Mouse (Mus musculus): ENCODE data around the gene Notch3. TPM values are rescaled to one million over a fixed set of nuclear protein-coding genes. Genes with fewer than 3 reads are reported as not detected.

Notch3 gene
- polyA plus RNA-seq, 1 experiment: 1.5 TPM

GRCm38 (mm10) chr17:32201086-32201485 is 34.4 kb upstream of the Notch3 start:
- Histone ChIP-seq H3K36me3 (ENCODE audit: control insufficient read depth, insufficient read depth, low read length) (peaks cover 2% of the 10 kb centered on the region; the same call in 1 of the 2 replicates), H3K27me3 (ENCODE audit: control insufficient read depth, insufficient read depth, low read length) (no peaks in the 10 kb centered on the region), H3K4me3 (ENCODE audit: control insufficient read depth, low read depth, low read length) (no peak overlapping the region), H3K27ac (ENCODE audit: control insufficient read depth, insufficient read depth, low read depth, low read length) (no peak overlapping the region), H3K4me1 (ENCODE audit: control insufficient read depth, insufficient read depth, low read length) (no peaks in the 10 kb centered on the region)
- no peak for TF ChIP-seq CTCF (IDR thresholded peaks at IDR 0.05; ENCODE audit: control insufficient read depth, insufficient read depth, insufficient replicate concordance, low read depth, low read length)
- no peak for TF ChIP-seq POLR2A (IDR thresholded peaks at IDR 0.05; ENCODE audit: control insufficient read depth, low read depth, low read length)

- Histone ChIP-seq H3K27ac (ENCODE audit: control insufficient read depth, insufficient read depth, low read depth, low read length) (no peak overlapping the region), H3K36me3 (ENCODE audit: control insufficient read depth, insufficient read depth, low read length) (peaks cover 2% of the 10 kb centered on the region; the same call in 1 of the 2 replicates), H3K4me3 (ENCODE audit: control insufficient read depth, low read depth, low read length) (no peak overlapping the region), H3K27me3 (ENCODE audit: control insufficient read depth, insufficient read depth, low read length) (no peaks in the 10 kb centered on the region), H3K4me1 (ENCODE audit: control insufficient read depth, insufficient read depth, low read length) (no peaks in the 10 kb centered on the region)
- TF ChIP-seq CTCF (IDR thresholded peaks at IDR 0.05; ENCODE audit: control insufficient read depth, insufficient read depth, insufficient replicate concordance, low read depth, low read length): no peak
- no peak for TF ChIP-seq POLR2A (IDR thresholded peaks at IDR 0.05; ENCODE audit: control insufficient read depth, low read depth, low read length)
Observed at GRCm38 (mm10) chr17:32199796-32200195, 33.1 kb upstream of the Notch3 start.

- no peaks in the 10 kb centered on the region for H3K27me3 ChIP-seq (ENCODE audit: control insufficient read depth, insufficient read depth, low read length)
- no peaks in the 10 kb centered on the region for H3K4me1 ChIP-seq (ENCODE audit: control insufficient read depth, insufficient read depth, low read length)
- TF ChIP-seq CTCF (IDR thresholded peaks at IDR 0.05; ENCODE audit: control insufficient read depth, insufficient read depth, insufficient replicate concordance, low read depth, low read length) (no peak), POLR2A (IDR thresholded peaks at IDR 0.05; ENCODE audit: control insufficient read depth, low read depth, low read length) (no peak)
- H3K4me3 ChIP-seq (ENCODE audit: control insufficient read depth, low read depth, low read length): no peak overlapping the region
- no peaks in the 10 kb centered on the region; the same call in 1 of the 2 replicates for H3K36me3 ChIP-seq (ENCODE audit: control insufficient read depth, insufficient read depth, low read length)
- H3K27ac ChIP-seq (ENCODE audit: control insufficient read depth, insufficient read depth, low read depth, low read length): no peak overlapping the region
Observed at GRCm38 (mm10) chr17:32197156-32197555, 30.5 kb upstream of the Notch3 start.

- Histone ChIP-seq H3K4me1 (ENCODE audit: control insufficient read depth, insufficient read depth, low read length) (no peaks in the 10 kb centered on the region), H3K27me3 (ENCODE audit: control insufficient read depth, insufficient read depth, low read length) (no peaks in the 10 kb centered on the region), H3K27ac (ENCODE audit: control insufficient read depth, insufficient read depth, low read depth, low read length) (no peak overlapping the region), H3K36me3 (ENCODE audit: control insufficient read depth, insufficient read depth, low read length) (no peaks in the 10 kb centered on the region; the same call in 1 of the 2 replicates), H3K4me3 (ENCODE audit: control insufficient read depth, low read depth, low read length) (no peak overlapping the region)
- no peak for TF ChIP-seq CTCF (IDR thresholded peaks at IDR 0.05; ENCODE audit: control insufficient read depth, insufficient read depth, insufficient replicate concordance, low read depth, low read length)
- no peak for TF ChIP-seq POLR2A (IDR thresholded peaks at IDR 0.05; ENCODE audit: control insufficient read depth, low read depth, low read length)
Observed at GRCm38 (mm10) chr17:32195725-32196124, 29.1 kb upstream of the Notch3 start.

GRCm38 (mm10) chr17:32193010-32193409 is 26.4 kb upstream of the Notch3 start:
- peaks cover 13% of the 10 kb centered on the region for H3K4me1 ChIP-seq (ENCODE audit: control insufficient read depth, insufficient read depth, low read length)
- TF ChIP-seq POLR2A (IDR thresholded peaks at IDR 0.05; ENCODE audit: control insufficient read depth, low read depth, low read length) (no peak), CTCF (IDR thresholded peaks at IDR 0.05; ENCODE audit: control insufficient read depth, insufficient read depth, insufficient replicate concordance, low read depth, low read length) (no peak)

GRCm38 (mm10) chr17:32189850-32190249 is 23.2 kb upstream of the Notch3 start:
- H3K4me1 ChIP-seq (ENCODE audit: control insufficient read depth, insufficient read depth, low read length): peaks cover 13% of the 10 kb centered on the region
- H3K4me3 ChIP-seq (ENCODE audit: control insufficient read depth, low read depth, low read length): no peak overlapping the region
- no peak overlapping the region for H3K27ac ChIP-seq (ENCODE audit: control insufficient read depth, insufficient read depth, low read depth, low read length)
- no peaks in the 10 kb centered on the region for H3K36me3 ChIP-seq (ENCODE audit: control insufficient read depth, insufficient read depth, low read length)
- TF ChIP-seq POLR2A (IDR thresholded peaks at IDR 0.05; ENCODE audit: control insufficient read depth, low read depth, low read length): no peak
- no peak for TF ChIP-seq CTCF (IDR thresholded peaks at IDR 0.05; ENCODE audit: control insufficient read depth, insufficient read depth, insufficient replicate concordance, low read depth, low read length)
- no peaks in the 10 kb centered on the region for H3K27me3 ChIP-seq (ENCODE audit: control insufficient read depth, insufficient read depth, low read length)

More at GRCm38 (mm10) chr17:32193010-32193409, 26.4 kb upstream of the Notch3 start:
- Histone ChIP-seq H3K27me3 (ENCODE audit: control insufficient read depth, insufficient read depth, low read length) (no peaks in the 10 kb centered on the region), H3K27ac (ENCODE audit: control insufficient read depth, insufficient read depth, low read depth, low read length) (no peak overlapping the region), H3K36me3 (ENCODE audit: control insufficient read depth, insufficient read depth, low read length) (no peaks in the 10 kb centered on the region), H3K4me3 (ENCODE audit: control insufficient read depth, low read depth, low read length) (no peak overlapping the region)

- H3K27ac ChIP-seq (ENCODE audit: control insufficient read depth, insufficient read depth, low read depth, low read length): no peak within 1 kb of the TSS
- H3K4me3 ChIP-seq (ENCODE audit: control insufficient read depth, low read depth, low read length): peak within 1 kb of the TSS; percentile 10
- TF ChIP-seq POLR2A (IDR thresholded peaks at IDR 0.05; ENCODE audit: control insufficient read depth, low read depth, low read length) (no peak), CTCF (IDR thresholded peaks at IDR 0.05; ENCODE audit: control insufficient read depth, insufficient read depth, insufficient replicate concordance, low read depth, low read length) (no peak)
- peaks cover 13% of the 10 kb centered on the region for H3K4me1 ChIP-seq (ENCODE audit: control insufficient read depth, insufficient read depth, low read length)
- no peaks in the 10 kb centered on the region for H3K27me3 ChIP-seq (ENCODE audit: control insufficient read depth, insufficient read depth, low read length)
- no peaks in the 10 kb centered on the region for H3K36me3 ChIP-seq (ENCODE audit: control insufficient read depth, insufficient read depth, low read length)
Observed at GRCm38 (mm10) chr17:32188863-32189636, 22.4 kb upstream of the Notch3 start, which contains the start of gene Ephx3. Ephx3 (minus strand) TSS chr17:32189549.
